Mouse (Mus musculus): Measurements from ENCODE around the gene Slc41a2.
"Not testable (repeated sequence)": the region's sequence is repeated elsewhere in the genome, so short reads cannot be mapped to it uniquely, and the experiment has no call there.

Slc41a2 gene

DNA sequence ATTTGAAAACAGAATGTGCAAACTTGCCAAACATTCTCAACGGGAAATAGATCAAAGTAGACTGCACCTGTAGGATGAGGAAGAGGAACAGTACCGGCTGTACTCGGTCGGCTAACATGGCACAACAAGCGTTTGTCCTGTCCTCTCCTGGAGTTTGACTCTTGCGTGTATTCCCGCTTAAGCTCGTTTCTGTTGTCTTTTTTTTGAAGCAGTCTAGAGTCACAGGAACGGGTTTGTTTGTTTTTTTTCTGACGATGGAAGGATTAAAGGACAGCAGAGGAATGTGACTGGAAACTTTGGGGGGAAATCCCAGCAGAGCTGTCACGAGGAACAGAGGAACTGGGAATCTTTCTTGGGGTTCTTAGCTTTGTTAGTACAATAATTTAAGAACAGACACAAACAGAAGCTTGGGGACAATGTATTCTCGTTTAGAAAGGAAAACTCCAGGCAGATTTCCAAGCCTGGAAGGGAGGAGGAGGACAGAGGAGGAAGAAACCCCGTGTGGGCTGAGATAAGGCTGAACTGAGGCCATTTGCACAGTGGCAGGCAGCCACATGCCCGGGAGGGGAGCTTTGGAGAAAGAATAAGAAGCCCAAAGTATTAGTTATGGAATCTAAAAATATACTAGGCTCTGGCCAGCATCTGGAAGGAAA is 16.1 kb upstream of the Slc41a2 start:
- in situ Hi-C loops (cut with MboI; ENCODE audit: low sequenced_read_pairs) = no loop called here

- in situ Hi-C loops (cut with MboI; ENCODE audit: low sequenced_read_pairs) = not testable (repeated sequence)
These were observed 14.1 kb upstream of the Slc41a2 start for GRCm38 (mm10) chr10:83351779-83352178.

GRCm38 (mm10) chr10:83350689-83351088 is 13.0 kb upstream of the Slc41a2 start:
- in situ Hi-C loops (cut with MboI; ENCODE audit: low sequenced_read_pairs) = no loop called here

GRCm38 (mm10) chr10:83347494-83347893 is 9.8 kb upstream of the Slc41a2 start:
- in situ Hi-C loops (cut with MboI; ENCODE audit: low sequenced_read_pairs) = no loop called here

DNA sequence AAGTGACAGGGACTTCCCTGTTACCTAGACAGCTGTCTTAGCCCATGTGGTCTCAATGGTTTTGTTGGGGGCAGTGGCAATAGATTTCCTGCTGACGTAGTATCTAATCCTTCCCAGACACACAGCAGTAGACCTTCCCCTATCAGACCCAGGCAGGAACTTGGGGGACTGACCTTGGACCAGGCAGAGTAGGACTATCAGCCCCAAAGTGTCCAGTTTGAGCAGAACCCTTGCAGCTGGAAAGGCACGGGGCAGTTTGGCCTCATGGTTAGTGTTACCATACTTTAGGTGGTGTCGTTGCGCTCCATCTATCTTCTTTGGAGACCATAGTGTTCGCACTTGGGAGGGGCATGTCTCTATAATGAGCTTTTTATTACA is 8.7 kb upstream of the Slc41a2 start:
- in situ Hi-C loops (cut with MboI; ENCODE audit: low sequenced_read_pairs) = no loop called here

DNA sequence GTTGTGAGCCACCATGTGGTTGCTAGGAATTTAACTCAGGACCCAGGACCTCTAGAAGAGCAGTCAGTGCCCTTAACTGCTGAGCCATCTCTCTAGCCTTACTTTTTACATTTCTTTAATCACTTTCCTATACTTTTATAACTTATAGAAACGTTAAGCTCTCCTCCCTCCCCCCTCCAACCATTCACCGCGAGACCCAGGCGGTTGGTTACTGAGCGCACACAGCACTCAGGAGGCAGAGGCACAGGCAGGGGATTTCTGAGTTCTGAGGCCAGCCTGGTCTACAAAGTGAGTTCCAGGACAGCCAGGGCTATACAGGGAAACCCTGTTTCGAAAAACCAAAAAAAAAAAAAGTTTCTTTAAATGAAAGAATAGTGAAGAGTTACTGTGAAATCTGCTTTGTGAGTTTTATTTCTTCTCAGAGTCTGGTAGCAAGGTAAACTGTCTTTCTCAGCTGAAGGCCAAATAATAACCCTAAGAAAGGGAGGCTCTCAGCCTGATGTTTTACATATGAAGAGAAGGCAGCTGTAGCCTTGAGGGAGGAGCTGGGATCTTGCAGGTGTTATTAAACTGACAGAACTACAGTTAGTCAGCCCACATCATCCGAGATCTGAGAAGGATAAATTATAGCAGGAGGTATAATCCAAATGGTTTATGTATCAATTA is 8.1 kb upstream of the Slc41a2 start:
- in situ Hi-C loops (cut with MboI; ENCODE audit: low sequenced_read_pairs) = no loop called here

DNA sequence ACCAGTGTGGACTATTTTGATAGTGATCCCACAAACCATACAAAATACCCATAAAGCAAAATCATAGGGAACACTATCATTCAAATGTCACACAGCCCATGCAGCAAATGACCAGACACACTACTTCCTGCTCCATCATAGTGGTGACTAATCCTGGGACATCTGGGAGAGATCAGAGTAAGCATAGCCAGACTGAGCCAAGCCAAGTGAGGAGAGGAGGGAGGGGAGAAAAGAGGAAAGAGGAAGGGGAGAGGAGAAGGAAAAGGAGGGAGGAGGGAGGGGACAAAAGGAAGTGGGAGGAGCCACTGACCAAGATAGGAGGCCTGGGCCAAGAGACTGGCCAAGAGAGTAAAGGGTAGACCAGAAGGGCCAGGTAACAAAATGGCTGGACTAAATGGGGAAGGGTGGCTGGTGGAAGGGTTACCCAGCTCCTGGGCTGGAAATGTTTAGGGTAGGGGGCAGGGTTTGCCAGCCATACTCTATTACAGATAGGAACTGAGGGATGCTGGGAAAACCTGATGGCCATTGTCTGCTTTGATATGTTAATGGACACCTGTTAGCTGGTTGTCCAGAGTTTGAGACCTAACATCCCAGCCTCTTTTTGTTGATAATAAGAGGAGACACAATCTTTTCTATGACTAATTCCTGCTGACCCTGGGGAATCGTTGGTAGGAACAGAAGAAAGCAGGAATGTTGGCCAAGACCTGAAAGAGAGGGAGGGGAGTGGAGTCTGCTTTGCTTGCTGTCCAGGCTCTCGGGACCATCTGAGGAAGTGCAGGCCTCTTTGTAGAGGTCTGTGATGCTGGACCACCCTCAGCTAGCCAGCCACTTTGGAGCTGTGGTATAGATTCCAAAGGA is 6.4 kb upstream of the Slc41a2 start:
- in situ Hi-C loops (cut with MboI; ENCODE audit: low sequenced_read_pairs) = no loop called here

DNA sequence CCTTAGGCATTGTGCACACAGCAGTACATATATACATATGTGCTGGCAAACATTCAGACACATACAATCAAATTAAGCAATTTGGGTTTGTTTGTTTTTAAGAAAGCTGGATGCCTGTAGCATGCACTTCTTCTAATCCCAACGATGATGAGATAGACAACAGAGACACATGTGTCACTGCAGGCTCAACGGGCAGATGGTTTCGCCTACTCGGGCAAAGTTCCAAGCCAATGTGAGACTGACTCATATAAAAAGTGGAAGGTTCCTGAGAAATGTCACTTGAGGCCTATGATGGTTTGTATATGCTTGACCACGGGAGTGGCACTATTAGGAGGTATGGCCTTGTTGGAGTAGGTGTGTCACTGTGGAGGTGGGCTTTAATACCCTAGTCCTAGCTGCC is 5.5 kb upstream of the Slc41a2 start:
- in situ Hi-C loops (cut with MboI; ENCODE audit: low sequenced_read_pairs) = no loop called here

GRCm38 (mm10) chr10:83341226-83341625 is 3.5 kb upstream of the Slc41a2 start:
- in situ Hi-C loops (cut with MboI; ENCODE audit: low sequenced_read_pairs) = no loop called here

GRCm38 (mm10) chr10:83337971-83338598 is 403 bp upstream of the Slc41a2 start:
- in situ Hi-C loops (cut with MboI; ENCODE audit: low sequenced_read_pairs) = no loop called here

GRCm38 (mm10) chr10:83336336-83336735 is 1.3 kb downstream of the Slc41a2 start:
- in situ Hi-C loops (cut with MboI; ENCODE audit: low sequenced_read_pairs) = no loop called here

DNA sequence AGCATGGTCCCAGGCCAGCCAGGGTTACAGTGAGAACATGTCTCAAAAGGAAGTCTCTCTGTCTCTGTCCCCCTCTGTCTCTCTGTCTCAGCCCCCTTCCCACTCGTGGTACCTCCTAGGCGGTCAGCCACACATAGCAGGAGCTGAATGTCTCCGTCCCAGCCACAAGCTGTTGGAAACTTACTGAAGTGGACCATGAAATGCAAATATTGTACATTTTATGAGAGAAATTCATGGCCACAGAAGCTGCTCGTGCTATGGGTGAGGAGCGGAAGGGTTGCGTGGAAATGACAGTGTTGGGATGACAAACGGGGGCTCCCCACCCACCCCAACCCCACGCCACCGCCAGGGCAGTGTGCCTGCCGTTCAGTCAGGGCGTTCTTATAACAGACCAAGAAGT is 5.1 kb downstream of the Slc41a2 start:
- in situ Hi-C loops (cut with MboI; ENCODE audit: low sequenced_read_pairs) = no loop called here

GRCm38 (mm10) chr10:83331811-83332210 is 5.9 kb downstream of the Slc41a2 start:
- in situ Hi-C loops (cut with MboI; ENCODE audit: low sequenced_read_pairs) = no loop called here

DNA sequence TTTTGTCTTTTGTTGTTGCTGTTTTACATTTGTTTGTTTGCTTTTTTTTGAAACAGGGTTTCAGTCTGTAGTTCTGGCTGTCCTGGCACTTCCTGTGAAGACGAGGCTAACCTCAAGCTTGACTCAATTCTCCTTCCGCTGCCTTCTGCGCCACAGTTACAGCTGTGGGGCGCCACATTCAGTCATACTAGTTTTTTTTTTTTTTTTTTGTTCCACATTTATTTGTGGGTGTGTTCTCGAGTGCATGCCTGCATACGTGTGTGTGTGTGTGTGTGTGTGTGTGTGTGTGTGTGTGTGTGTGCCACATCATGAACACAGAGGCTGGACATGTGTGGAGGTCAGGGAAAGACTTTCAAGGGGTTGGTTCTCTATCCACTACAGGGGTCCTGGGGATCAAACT is 7.3 kb downstream of the Slc41a2 start:
- in situ Hi-C loops (cut with MboI; ENCODE audit: low sequenced_read_pairs) = no loop called here

DNA sequence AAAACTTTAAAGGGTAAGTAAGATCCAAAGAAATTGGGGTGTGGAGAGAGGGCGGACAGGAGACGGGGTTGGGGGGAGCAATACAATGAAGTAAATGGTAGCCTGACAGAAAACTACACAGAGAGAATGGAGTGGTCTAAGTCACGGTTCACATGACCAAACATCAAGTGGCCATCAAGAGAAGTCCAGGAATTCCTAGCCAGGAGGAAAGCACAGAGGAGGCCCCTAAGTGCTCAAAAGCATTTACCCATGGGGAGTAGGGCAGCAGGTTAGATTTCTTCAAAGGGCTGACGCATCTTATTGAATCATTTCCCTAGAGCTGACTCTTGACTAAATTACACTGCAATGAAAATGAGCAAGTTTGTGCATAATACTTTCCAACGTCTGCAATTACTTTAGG is 8.9 kb downstream of the Slc41a2 start:
- in situ Hi-C loops (cut with MboI; ENCODE audit: low sequenced_read_pairs) = no loop called here

GRCm38 (mm10) chr10:83326648-83327285 is 10.9 kb downstream of the Slc41a2 start:
- in situ Hi-C loops (cut with MboI; ENCODE audit: low sequenced_read_pairs) = no loop called here

DNA sequence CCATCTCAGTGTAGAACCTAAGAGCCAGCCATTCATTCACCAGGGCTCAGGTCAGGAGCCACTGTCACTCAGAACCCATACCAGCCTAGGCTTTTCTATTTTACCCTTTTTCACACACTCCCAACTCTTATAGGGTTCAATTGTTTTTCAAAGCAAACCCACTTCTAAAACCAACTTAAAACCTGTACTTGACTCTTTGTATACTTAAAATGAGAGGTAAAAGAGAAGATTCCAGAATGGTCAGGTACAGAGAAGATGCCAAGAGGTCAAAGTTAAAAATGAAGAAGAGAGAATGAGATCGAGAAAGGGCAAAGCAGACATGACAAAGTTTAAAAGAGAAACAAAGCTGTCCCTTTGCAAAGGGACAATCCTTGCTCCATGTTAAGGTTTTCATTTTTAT is 11.8 kb downstream of the Slc41a2 start:
- in situ Hi-C loops (cut with MboI; ENCODE audit: low sequenced_read_pairs) = no loop called here

GRCm38 (mm10) chr10:83324871-83325270 is 12.8 kb downstream of the Slc41a2 start:
- in situ Hi-C loops (cut with MboI; ENCODE audit: low sequenced_read_pairs) = no loop called here

- in situ Hi-C loops (cut with MboI; ENCODE audit: low sequenced_read_pairs) = no loop called here
These were observed 15.1 kb downstream of the Slc41a2 start for GRCm38 (mm10) chr10:83322551-83323100.

DNA sequence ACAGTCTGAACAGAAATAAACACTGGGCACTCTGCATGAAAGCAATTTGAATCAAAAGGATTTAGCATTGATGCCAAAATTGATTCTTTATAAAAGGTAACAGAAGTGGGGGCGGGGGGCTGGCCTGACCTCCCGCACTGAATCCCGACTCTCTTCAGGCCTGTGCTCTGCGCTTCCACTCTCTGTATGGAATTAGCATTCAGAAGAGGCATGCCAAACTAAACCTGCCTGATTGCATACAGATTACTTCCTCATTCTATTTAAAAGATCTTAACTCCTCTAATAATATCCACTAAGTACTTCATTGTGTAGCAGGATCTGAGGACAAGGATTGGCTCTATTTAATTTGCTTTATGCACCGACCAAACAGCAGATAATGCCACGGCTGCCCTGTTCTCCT is 16.2 kb downstream of the Slc41a2 start:
- in situ Hi-C loops (cut with MboI; ENCODE audit: low sequenced_read_pairs) = no loop called here

DNA sequence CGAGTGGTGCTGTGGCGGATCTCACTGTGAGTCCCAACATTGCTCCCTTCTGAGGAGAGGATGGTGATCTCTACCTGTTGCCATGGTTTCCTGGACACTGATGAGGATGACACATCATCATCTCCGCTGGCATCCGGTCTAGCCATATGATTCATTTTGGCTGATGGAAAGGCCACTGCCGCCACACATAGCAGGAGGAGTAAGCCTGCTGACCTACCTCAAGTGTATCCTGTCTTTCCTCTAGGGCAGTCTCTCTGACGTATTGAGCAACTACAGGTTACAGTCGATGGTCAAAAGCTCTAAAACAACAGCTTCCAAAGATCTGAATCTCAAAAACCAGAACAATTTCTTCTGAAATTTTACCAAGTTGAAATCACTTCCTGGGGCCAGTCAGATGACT is 16.8 kb downstream of the Slc41a2 start:
- in situ Hi-C loops (cut with MboI; ENCODE audit: low sequenced_read_pairs) = no loop called here
